Mouse (Mus musculus): Measurements from ENCODE around the gene Rhebl1. TPM values are rescaled to one million over a fixed set of nuclear protein-coding genes. Genes with fewer than 3 reads are reported as not detected.
A peak's percentile ranks its signal among the peaks of the same experiment; 100 is the strongest.

The Rhebl1 gene
- total and polyA plus RNA-seq, 3 experiments = 10.1 to 16.6 TPM; not detected in 1

DNA sequence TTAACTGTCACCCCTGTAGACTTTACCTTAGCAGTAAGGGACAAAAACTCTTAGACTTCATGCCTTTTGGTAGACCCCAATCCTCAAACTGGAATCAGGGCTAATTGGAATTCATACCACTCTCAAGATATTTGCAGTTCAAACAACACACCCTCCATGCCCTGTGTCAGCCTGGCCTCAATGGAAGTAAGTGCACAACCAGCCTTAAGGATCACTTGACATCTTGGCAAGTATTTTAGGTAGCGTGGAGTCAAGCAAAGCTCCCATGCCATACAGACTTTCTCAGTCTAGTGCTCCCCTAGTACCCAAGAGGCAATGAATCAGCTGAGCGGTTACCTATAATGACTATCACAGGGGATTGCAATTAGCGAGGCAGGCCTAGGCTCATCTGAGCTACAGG lies 36.7 kb upstream of the Rhebl1 start (continued):
- TF ChIP-seq NRF1 (IDR thresholded peaks at IDR 0.05; ENCODE audit: insufficient read depth, low read depth, low read length, poor library complexity, severe bottlenecking) (no peak), KAT2A (conservative IDR thresholded peaks at IDR 0.05; ENCODE audit: low read depth, low read length) (no peak), GATA1 (IDR thresholded peaks at IDR 0.05; ENCODE audit: low read depth, low read length) (no peak), MAFK (IDR thresholded peaks at IDR 0.05; ENCODE audit: borderline replicate concordance, low read depth, low read length) (no peak), MYB (IDR thresholded peaks at IDR 0.05; ENCODE audit: low read depth, low read length) (no peak), ELF1 (IDR thresholded peaks at IDR 0.05; ENCODE audit: low read depth, low read length) (no peak), MYC (IDR thresholded peaks at IDR 0.05; ENCODE audit: low read depth, low read length) (0 out of 2 replicates have a peak, but pooled peaks have one; percentile 39), E2F4 (IDR thresholded peaks at IDR 0.05; ENCODE audit: borderline replicate concordance, low read depth, low read length) (no peak), JUND (IDR thresholded peaks at IDR 0.05; ENCODE audit: low read depth, low read length) (no peak)

DNA sequence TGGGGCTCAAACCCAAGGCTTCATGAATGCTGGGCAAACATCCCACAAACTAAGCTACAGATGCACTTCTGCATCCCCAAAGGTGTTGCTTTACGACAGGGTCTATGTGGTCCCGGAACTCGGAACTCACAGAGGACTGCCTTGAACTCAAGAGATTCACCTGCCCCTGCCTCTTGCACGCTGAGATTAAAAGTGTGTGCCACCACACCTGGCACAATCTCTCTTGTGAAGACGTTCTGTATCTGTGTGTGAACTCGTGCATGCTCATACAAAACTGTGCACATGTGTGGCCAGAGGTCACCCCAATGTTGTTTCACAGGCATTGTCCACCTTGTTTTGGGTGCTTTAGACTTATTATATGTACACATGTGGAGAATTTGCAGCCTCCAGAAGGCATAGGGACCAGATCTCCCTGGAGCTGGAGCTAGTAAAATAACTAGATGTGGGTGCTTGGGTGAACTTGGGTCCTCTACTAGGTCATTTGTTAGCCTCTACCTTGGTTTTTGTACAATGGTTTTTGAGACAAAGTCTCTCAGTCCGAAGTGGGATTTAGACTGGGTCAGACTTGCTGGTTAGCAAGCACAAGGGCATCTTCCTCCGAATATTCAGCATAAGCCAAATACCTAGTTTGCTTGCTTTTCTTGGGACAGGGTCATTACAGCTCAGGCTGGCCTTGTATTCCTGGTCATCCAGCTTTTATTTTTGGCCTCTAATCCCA lies 35.8 kb upstream of the Rhebl1 start:
- Histone ChIP-seq H3K27ac (ENCODE audit: control insufficient read depth, low read depth, low read length) (no peak overlapping the region), H3K9me3 (replicated peaks; ENCODE audit: insufficient read depth, low read length) (no peaks in the 10 kb centered on the region), H3K36me3 (ENCODE audit: control insufficient read depth in 1 of 2, insufficient read depth in 2 of 2, low read length in 2 of 2) (peaks cover 2 to 3% of the 10 kb centered on the region in 2 experiments; a peak in 2 of 4 replicates), H3K9ac (ENCODE audit: control insufficient read depth, low read depth, low read length, poor library complexity, severe bottlenecking) (no peak overlapping the region), H3K4me1 (ENCODE audit: control insufficient read depth in 1 of 2, insufficient read depth in 2 of 2, low read length in 2 of 2) (no peaks in the 10 kb centered on the region), H3K79me2 (ENCODE audit: control insufficient read depth, insufficient read depth, low read length, poor library complexity) (peaks cover 17% of the 10 kb centered on the region), H3K4me3 (ENCODE audit: control insufficient read depth in 1 of 2, insufficient read depth in 1 of 2, low read depth in 2 of 2, low read length in 2 of 2) (no peak overlapping the region), H3K27me3 (ENCODE audit: control insufficient read depth in 1 of 2, insufficient read depth in 2 of 2, low read length in 2 of 2) (no peaks in the 10 kb centered on the region)
- peak; percentile 75 for DNase-seq (ENCODE audit: low read depth, low spot score)
- TF ChIP-seq CHD2 (IDR thresholded peaks at IDR 0.05; ENCODE audit: low read length) (peak; percentile 40; the same call in 1 of the 2 replicates), JUND (IDR thresholded peaks at IDR 0.05; ENCODE audit: low read depth, low read length) (no peak), CTCF (IDR thresholded peaks at IDR 0.05 in 2 of 3, conservative IDR thresholded peaks at IDR 0.05 in 1 of 3; ENCODE audit: control insufficient read depth in 1 of 3, insufficient read depth in 1 of 3, low read depth in 2 of 3, low read length in 3 of 3, poor library complexity in 1 of 3, severe bottlenecking in 1 of 3) (no peak), MEF2A (IDR thresholded peaks at IDR 0.05; ENCODE audit: extremely low read depth, insufficient replicate concordance, low read depth, low read length, poor library complexity, severe bottlenecking) (no peak), TBP (IDR thresholded peaks at IDR 0.05; ENCODE audit: low read depth, low read length) (no peak), BHLHE40 (IDR thresholded peaks at IDR 0.05; ENCODE audit: borderline replicate concordance, low read depth, low read length) (no peak; the same call in 1 of the 2 replicates), SIN3A (IDR thresholded peaks at IDR 0.05; ENCODE audit: low read length) (no peak; the same call in 1 of the 2 replicates), GABPA (IDR thresholded peaks at IDR 0.05; ENCODE audit: low read depth, low read length) (no peak), RCOR1 (IDR thresholded peaks at IDR 0.05; ENCODE audit: low read depth, low read length) (peak; percentile 13; the same call in 1 of the 2 replicates), MYB (IDR thresholded peaks at IDR 0.05; ENCODE audit: low read depth, low read length) (no peak; the same call in none of the 2 replicates), RAD21 (IDR thresholded peaks at IDR 0.05; ENCODE audit: low read depth, low read length) (no peak), GATA1 (IDR thresholded peaks at IDR 0.05; ENCODE audit: low read depth, low read length) (no peak), ZNF384 (IDR thresholded peaks at IDR 0.05; ENCODE audit: low read depth, low read length) (no peak), CHD1 (IDR thresholded peaks at IDR 0.05; ENCODE audit: low read depth, low read length) (no peak), ZMIZ1 (IDR thresholded peaks at IDR 0.05; ENCODE audit: low read depth, low read length) (peak; percentile 74; the same call in 1 of the 2 replicates), ELF1 (IDR thresholded peaks at IDR 0.05; ENCODE audit: low read depth, low read length) (no peak), MAFK (IDR thresholded peaks at IDR 0.05; ENCODE audit: borderline replicate concordance, low read depth, low read length) (no peak), EP300 (IDR thresholded peaks at IDR 0.05; ENCODE audit: low read depth in 1 of 2, low read length in 2 of 2) (no peak), SMC3 (IDR thresholded peaks at IDR 0.05; ENCODE audit: low read depth, low read length) (peak; percentile 16), NRF1 (IDR thresholded peaks at IDR 0.05; ENCODE audit: insufficient read depth, low read depth, low read length, poor library complexity, severe bottlenecking) (0 out of 2 replicates have a peak, but pooled peaks have one; percentile 6), TAL1 (IDR thresholded peaks at IDR 0.05; ENCODE audit: low read length) (0 out of 2 replicates have a peak, but pooled peaks have one; percentile 6), ZC3H11A (IDR thresholded peaks at IDR 0.05; ENCODE audit: low read depth, low read length) (no peak), E2F4 (IDR thresholded peaks at IDR 0.05; ENCODE audit: borderline replicate concordance, low read depth, low read length) (no peak), ZKSCAN1 (IDR thresholded peaks at IDR 0.05; ENCODE audit: low read depth, low read length) (peak; percentile 52; the same call in 1 of the 2 replicates), USF2 (IDR thresholded peaks at IDR 0.05; ENCODE audit: borderline replicate concordance in 1 of 2, insufficient read depth in 1 of 2, low read depth in 1 of 2, low read length in 2 of 2) (no peak), NELFE (IDR thresholded peaks at IDR 0.05; ENCODE audit: low read depth, low read length) (no peak), POLR2AphosphoS2 (IDR thresholded peaks at IDR 0.05; ENCODE audit: low read length) (peak; percentile 97), POLR2A (IDR thresholded peaks at IDR 0.05; ENCODE audit: control insufficient read depth in 1 of 2, insufficient read depth in 1 of 2, low read depth in 1 of 2, low read length in 2 of 2, poor library complexity in 1 of 2) (peak; percentile 38 to 89; a peak in 3 of 4 replicates), UBTF (IDR thresholded peaks at IDR 0.05; ENCODE audit: borderline replicate concordance, insufficient read depth, low read depth, low read length) (no peak)
